Mouse (Mus musculus): Measurements from ENCODE around the gene Serinc5.

DNA sequence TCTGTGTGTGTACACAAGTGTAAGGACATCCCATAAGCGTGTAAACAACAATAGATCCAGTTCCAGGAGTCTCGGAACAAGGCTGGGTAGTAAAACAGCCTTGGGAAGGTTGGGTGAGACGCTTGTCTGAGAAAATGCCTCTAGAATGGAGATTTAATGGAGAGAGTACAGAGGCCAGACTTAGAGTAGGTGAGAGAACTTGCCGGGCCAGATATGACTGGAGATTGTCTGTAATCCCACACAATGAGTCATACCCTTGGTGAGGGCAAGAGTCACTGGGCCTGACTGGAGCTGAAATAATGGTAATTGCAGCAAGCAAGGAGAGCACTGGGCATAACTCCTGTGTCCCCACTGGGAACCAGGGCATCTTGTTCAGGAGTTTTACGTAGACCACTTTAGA, 2.2 kb downstream of the Serinc5 start:
- TF ChIP-seq CTCF (conservative IDR thresholded peaks at IDR 0.05; ENCODE audit: insufficient read depth, insufficient read length, low read depth, low read length): no peak
- no peak for TF ChIP-seq POLR2A (IDR thresholded peaks at IDR 0.05; ENCODE audit: low read depth, low read length)
